Mouse (Mus musculus): ENCODE data around the gene Mospd3. TPM values are rescaled to one million over a fixed set of nuclear protein-coding genes. Genes with fewer than 3 reads are reported as not detected.

Gene Mospd3
- 34.9 and 45.5 TPM in 2 replicates for polyA plus RNA-seq (2012; rRNA removed)
- 33.8 and 38.4 TPM in 2 replicates for polyA plus RNA-seq (2014; fragmentation: Nextera tagmentation; extraction: Ambion mirVana)

GRCm38 (mm10) chr5:137600619-137601364, at the start of gene Mospd3:
Mospd3 (minus strand) TSS chr5:137601058.
- H3K9me3 ChIP-seq (ENCODE audit: control insufficient read depth, low read length): no peaks in the 10 kb centered on the region
- H3K4me1 ChIP-seq (replicated peaks; ENCODE audit: control insufficient read depth in 2 of 2, insufficient read depth in 2 of 2, low read length in 1 of 2): peaks cover 31 to 46% of the 10 kb centered on the region in 2 experiments
- ATAC-seq (ENCODE audit: insufficient read depth) (peak; percentile 94), DNase-seq (ENCODE audit: low read depth in 3 of 3, low spot score in 3 of 3) (peak; percentile 99)
- peak within 1 kb of the TSS; percentile 80 to 100 for H3K4me3 ChIP-seq (ENCODE audit: insufficient read depth in 1 of 2, low read depth in 2 of 2, low read length in 2 of 2)
- peak within 1 kb of the TSS; percentile 89 for H3K9ac ChIP-seq (replicated peaks)
- WGBS (ENCODE audit: insufficient replicate concordance): under 1% methylated on average over 41 of the region's 41 CpGs
- no peaks in the 10 kb centered on the region for H3K36me3 ChIP-seq (replicated peaks; ENCODE audit: control insufficient read depth, insufficient read depth, low read depth)
- no peaks in the 10 kb centered on the region for H3K27me3 ChIP-seq (ENCODE audit: control insufficient read depth, insufficient read depth, low read length)
- TF ChIP-seq EP300 (IDR thresholded peaks at IDR 0.05; ENCODE audit: low read depth) (no peak), CTCF (IDR thresholded peaks at IDR 0.05; ENCODE audit: low read depth) (no peak; the same call in 1 of the 2 replicates)
- peak within 1 kb of the TSS; percentile 92 for H3K27ac ChIP-seq
- peak within 1 kb of the TSS; percentile 99 for H3K4me2 ChIP-seq (ENCODE audit: low read depth)

GRCm38 (mm10) chr5:137649669-137650571, 49.1 kb upstream of the Mospd3 start:
- TF ChIP-seq EP300 (IDR thresholded peaks at IDR 0.05; ENCODE audit: low read depth) (no peak; the same call in 1 of the 2 replicates), CTCF (IDR thresholded peaks at IDR 0.05; ENCODE audit: low read depth) (no peak)
- Histone ChIP-seq H3K36me3 (replicated peaks; ENCODE audit: control insufficient read depth, insufficient read depth, low read depth) (peaks cover 41% of the 10 kb centered on the region), H3K9me3 (ENCODE audit: control insufficient read depth, low read length) (no peaks in the 10 kb centered on the region), H3K4me3 (ENCODE audit: insufficient read depth in 1 of 2, low read depth in 2 of 2, low read length in 2 of 2) (no peak overlapping the region), H3K9ac (replicated peaks) (no peak overlapping the region), H3K27me3 (ENCODE audit: control insufficient read depth, insufficient read depth, low read length) (peaks cover 8% of the 10 kb centered on the region), H3K4me1 (replicated peaks; ENCODE audit: control insufficient read depth in 2 of 2, insufficient read depth in 2 of 2, low read length in 1 of 2) (peaks cover 7 to 17% of the 10 kb centered on the region in 2 experiments; a peak in 3 of 4 replicates), H3K27ac (no peak overlapping the region), H3K4me2 (ENCODE audit: low read depth) (no peak overlapping the region)
- ATAC-seq (ENCODE audit: insufficient read depth) (peak; percentile 19; the same call in 1 of the 2 replicates), DNase-seq (ENCODE audit: low read depth in 3 of 3, low spot score in 3 of 3) (no peak)
- 19% methylated on average over 18 of the region's 18 CpGs for WGBS (ENCODE audit: insufficient replicate concordance)

GRCm38 (mm10) chr5:137649251-137649650, 48.4 kb upstream of the Mospd3 start:
- peaks cover 35% of the 10 kb centered on the region for H3K36me3 ChIP-seq (replicated peaks; ENCODE audit: control insufficient read depth, insufficient read depth, low read depth)
- ATAC-seq (ENCODE audit: insufficient read depth) (no peak), DNase-seq (ENCODE audit: low read depth in 3 of 3, low spot score in 3 of 3) (no peak)
- no peak overlapping the region for H3K9ac ChIP-seq (replicated peaks)
- no peak overlapping the region for H3K27ac ChIP-seq
- no peaks in the 10 kb centered on the region for H3K9me3 ChIP-seq (ENCODE audit: control insufficient read depth, low read length)
- H3K4me2 ChIP-seq (ENCODE audit: low read depth): no peak overlapping the region
- TF ChIP-seq EP300 (IDR thresholded peaks at IDR 0.05; ENCODE audit: low read depth) (no peak), CTCF (IDR thresholded peaks at IDR 0.05; ENCODE audit: low read depth) (no peak)
- H3K4me1 ChIP-seq (replicated peaks; ENCODE audit: control insufficient read depth in 2 of 2, insufficient read depth in 2 of 2, low read length in 1 of 2): peaks cover 7 to 17% of the 10 kb centered on the region in 2 experiments; a peak in 3 of 4 replicates
- WGBS (ENCODE audit: insufficient replicate concordance): 51% methylated on average over 4 of the region's 4 CpGs
- H3K27me3 ChIP-seq (ENCODE audit: control insufficient read depth, insufficient read depth, low read length): peaks cover 13% of the 10 kb centered on the region
- no peak overlapping the region for H3K4me3 ChIP-seq (ENCODE audit: insufficient read depth in 1 of 2, low read depth in 2 of 2, low read length in 2 of 2)

GRCm38 (mm10) chr5:137647827-137648601, 47.2 kb upstream of the Mospd3 start:
- DNase-seq (ENCODE audit: low read depth in 3 of 3, low spot score in 3 of 3) (no peak), ATAC-seq (ENCODE audit: insufficient read depth) (peak; percentile 60)
- Histone ChIP-seq H3K9me3 (ENCODE audit: control insufficient read depth, low read length) (no peaks in the 10 kb centered on the region), H3K4me2 (ENCODE audit: low read depth) (no peak overlapping the region), H3K9ac (replicated peaks) (no peak overlapping the region), H3K27ac (no peak overlapping the region), H3K4me3 (ENCODE audit: insufficient read depth in 1 of 2, low read depth in 2 of 2, low read length in 2 of 2) (no peak overlapping the region), H3K36me3 (replicated peaks; ENCODE audit: control insufficient read depth, insufficient read depth, low read depth) (peaks cover 24% of the 10 kb centered on the region), H3K4me1 (replicated peaks; ENCODE audit: control insufficient read depth in 2 of 2, insufficient read depth in 2 of 2, low read length in 1 of 2) (peaks cover 7 to 17% of the 10 kb centered on the region in 2 experiments; a peak in 3 of 4 replicates), H3K27me3 (ENCODE audit: control insufficient read depth, insufficient read depth, low read length) (peaks cover 16% of the 10 kb centered on the region)
- TF ChIP-seq EP300 (IDR thresholded peaks at IDR 0.05; ENCODE audit: low read depth) (no peak), CTCF (IDR thresholded peaks at IDR 0.05; ENCODE audit: low read depth) (no peak)
- WGBS (ENCODE audit: insufficient replicate concordance): 36% methylated on average over 9 of the region's 9 CpGs

All from liver, embryonic 14.5 days (tissue).